Comparison of ENCODE assay signal across 32 mouse cellular contexts in genomic region chr11:4101851-4102250, GRCm38 (mm10). TPM values are rescaled to one million over a fixed set of nuclear protein-coding genes. Genes with fewer than 3 reads are reported as not detected.
DNase-seq lines count a peak whose midpoint lies in the region; ATAC-seq lines count a peak whose summit lies in the region.
"Had no signal": no experiment of that assay in that cellular context is flagged by ENCODE, and none has a peak within 500 bp of the region (broad histone marks: within the 10 kb centered on the region; RNA-seq: fewer than 3 reads in every experiment).

No protein-coding gene starts in this region.

- H3K36me3 ChIP-seq in neural tube, embryonic 13.5 days, result peaks cover 8% of the 10 kb centered on the region; the same call in 1 of the 2 replicates
- no peaks in the 10 kb centered on the region for H3K36me3 ChIP-seq in forebrain, embryonic 16.5 days (ENCODE audit: control insufficient read depth, insufficient read depth)
- no peaks in the 10 kb centered on the region; the same call in none of the 2 replicates for H3K36me3 ChIP-seq in hindbrain, embryonic 13.5 days
- H3K36me3 ChIP-seq: forebrain, embryonic 12.5 days; heart, embryonic 15.5 days; hindbrain, embryonic 15.5 days; intestine, embryonic 15.5 days; limb, embryonic 10.5 days; lung, embryonic 15.5 days; stomach, embryonic 15.5 days had no signal

- peak; percentile 11 for DNase-seq in adrenal gland, postnatal 10 days
- no peak for DNase-seq in adrenal gland, postnatal 4 days (ENCODE audit: low spot score in 2 of 2)
- DNase-seq in neural tube, embryonic 10.5 days (ENCODE audit: extremely low spot score, low spot score), result no peak
- DNase-seq: cerebellum, adult 8-10 months; gastrocnemius, postnatal 36 days; heart, postnatal 4 days; kidney, postnatal 36 days; liver; lung, postnatal 36 days; midbrain, embryonic 14.5 days; right cerebral cortex, adult 18-20 months; thymus, adult 2 months; thymus, postnatal 4 days had no signal

- H3K27me3 ChIP-seq in neural tube, embryonic 13.5 days, result no peaks in the 10 kb centered on the region
- H3K27me3 ChIP-seq in forebrain, embryonic 16.5 days (replicated peaks; ENCODE audit: control insufficient read depth, insufficient read depth, low read length), result no peaks in the 10 kb centered on the region
- no peaks in the 10 kb centered on the region for H3K27me3 ChIP-seq in hindbrain, embryonic 13.5 days
- H3K27me3 ChIP-seq: CH12.LX; forebrain, embryonic 12.5 days; heart, embryonic 15.5 days; hindbrain, embryonic 15.5 days; intestine, embryonic 15.5 days; liver, embryonic 15.5 days; lung, embryonic 15.5 days; stomach, embryonic 15.5 days had no signal

- peak overlapping the region; percentile 12; the same call in 1 of the 2 replicates for H3K9ac ChIP-seq in neural tube, embryonic 13.5 days
- no peak overlapping the region for H3K9ac ChIP-seq in forebrain, embryonic 16.5 days (replicated peaks; ENCODE audit: low read depth, low read length)
- H3K9ac ChIP-seq in hindbrain, embryonic 13.5 days, result no peak overlapping the region
- H3K9ac ChIP-seq: forebrain, embryonic 12.5 days; heart, embryonic 15.5 days; hindbrain, embryonic 15.5 days; intestine, embryonic 15.5 days; liver, embryonic 15.5 days; lung, embryonic 15.5 days; stomach, embryonic 15.5 days had no signal

- WGBS in neural tube, embryonic 13.5 days, result 89% methylated on average over 5 of the region's 5 CpGs
- WGBS in forebrain, embryonic 16.5 days, result 86% methylated on average over 5 of the region's 5 CpGs
- 87% methylated on average over 5 of the region's 5 CpGs for WGBS in hindbrain, embryonic 13.5 days

- no peak overlapping the region for H3K4me3 ChIP-seq in neural tube, embryonic 13.5 days
- no peak overlapping the region for H3K4me3 ChIP-seq in forebrain, embryonic 16.5 days (replicated peaks; ENCODE audit: low read length)
- no peak overlapping the region for H3K4me3 ChIP-seq in hindbrain, embryonic 13.5 days
- H3K4me3 ChIP-seq: forebrain, embryonic 12.5 days; heart, embryonic 15.5 days; hindbrain, embryonic 15.5 days; intestine, embryonic 15.5 days; limb, embryonic 10.5 days; liver, embryonic 15.5 days; lung, embryonic 15.5 days; stomach, embryonic 15.5 days had no signal

- no peak overlapping the region for H3K27ac ChIP-seq in neural tube, embryonic 13.5 days (replicated peaks)
- no peak overlapping the region for H3K27ac ChIP-seq in forebrain, embryonic 16.5 days (ENCODE audit: low read length)
- H3K27ac ChIP-seq in hindbrain, embryonic 13.5 days, result no peak overlapping the region
- H3K27ac ChIP-seq: forebrain, embryonic 12.5 days; heart, embryonic 15.5 days; hindbrain, embryonic 15.5 days; intestine, embryonic 15.5 days; limb, embryonic 10.5 days; liver, embryonic 15.5 days; lung, embryonic 15.5 days; stomach, embryonic 15.5 days had no signal

- no peaks in the 10 kb centered on the region for H3K9me3 ChIP-seq in neural tube, embryonic 13.5 days
- no peaks in the 10 kb centered on the region for H3K9me3 ChIP-seq in forebrain, embryonic 16.5 days (ENCODE audit: control insufficient read depth, low read length)
- no peaks in the 10 kb centered on the region for H3K9me3 ChIP-seq in hindbrain, embryonic 13.5 days
- H3K9me3 ChIP-seq: forebrain, embryonic 12.5 days; G1E; heart, embryonic 15.5 days; hindbrain, embryonic 15.5 days; intestine, embryonic 15.5 days; limb, embryonic 10.5 days; liver, embryonic 15.5 days; lung, embryonic 15.5 days; stomach, embryonic 15.5 days had no signal

- no peak overlapping the region for H3K4me2 ChIP-seq in neural tube, embryonic 13.5 days
- H3K4me2 ChIP-seq in forebrain, embryonic 16.5 days (ENCODE audit: low read length), result no peak overlapping the region
- no peak overlapping the region for H3K4me2 ChIP-seq in hindbrain, embryonic 13.5 days
- H3K4me2 ChIP-seq: forebrain, embryonic 12.5 days; heart, embryonic 15.5 days; hindbrain, embryonic 15.5 days; intestine, embryonic 15.5 days; liver, embryonic 15.5 days; lung, embryonic 15.5 days; stomach, embryonic 15.5 days had no signal

- no peak for ATAC-seq in neural tube, embryonic 13.5 days (ENCODE audit: low read depth)
- 0 out of 2 replicates have a peak, but pooled peaks have one; percentile 34 for ATAC-seq in common myeloid progenitor, adult 5-6 weeks (replicated peaks; ENCODE audit: low read depth, poor library complexity, severe bottlenecking)
- ATAC-seq in cerebellum, adult (ENCODE audit: insufficient number of reproducible peaks, low FRiP score, low TSS enrichment), result no peak
- no peak for ATAC-seq in forebrain, embryonic 16.5 days
- ATAC-seq in hindbrain, embryonic 13.5 days (ENCODE audit: low FRiP score), result no peak
- ATAC-seq: intestine, embryonic 15.5 days had no signal

- H3K4me1 ChIP-seq in neural tube, embryonic 13.5 days (replicated peaks), result peaks cover 11% of the 10 kb centered on the region
- peaks cover 6% of the 10 kb centered on the region for H3K4me1 ChIP-seq in forebrain, embryonic 16.5 days (replicated peaks; ENCODE audit: control insufficient read depth, insufficient read depth, low read length)
- peaks cover 11% of the 10 kb centered on the region for H3K4me1 ChIP-seq in hindbrain, embryonic 13.5 days (replicated peaks)

RNA-seq across cellular contexts. Expression of gene Mtfp1, which starts 6.6 kb away (rescaled TPM):
- 10 to 100 TPM; 24.4 to 34.6 TPM for total RNA-seq in adrenal gland, postnatal 10 days (2021)
- 10 to 100 TPM; 17.3 to 17.7 TPM for total RNA-seq in adrenal gland, postnatal 4 days (2021)
- 5.4 and 6.0 TPM in 2 replicates for polyA plus RNA-seq in neural tube, embryonic 13.5 days (2015; fragmentation: Nextera tagmentation; extraction: Ambion mirVana)
- total RNA-seq in common myeloid progenitor, adult 5-6 weeks (2017), result 10.7 and 16.0 TPM in 2 replicates
- 8.8 and 10.3 TPM in 2 replicates for polyA plus RNA-seq in forebrain, embryonic 16.5 days (2015; fragmentation: Nextera tagmentation; extraction: Ambion mirVana)
- 5.7 and 6.2 TPM in 2 replicates for polyA plus RNA-seq in hindbrain, embryonic 13.5 days (2015; fragmentation: Nextera tagmentation; extraction: Ambion mirVana)

RNA-seq across cellular contexts. Expression of gene Sec14l2, which starts 21.4 kb away (rescaled TPM):
- total RNA-seq in adrenal gland, postnatal 10 days (2021), result 10 to 100 TPM; 16.4 to 33.8 TPM
- 10 to 100 TPM in 1 of 2 experiments, 1 to 10 TPM in 1; 4.4 to 15.0 TPM for total RNA-seq in adrenal gland, postnatal 4 days (2021)
- polyA plus RNA-seq in neural tube, embryonic 13.5 days (2015; fragmentation: Nextera tagmentation; extraction: Ambion mirVana), result 3.8 and 4.1 TPM in 2 replicates
- total RNA-seq in common myeloid progenitor, adult 5-6 weeks (2017), result 2.1 and 3.7 TPM in 2 replicates
- polyA plus RNA-seq in forebrain, embryonic 16.5 days (2015; fragmentation: Nextera tagmentation; extraction: Ambion mirVana), result 1.6 and 1.7 TPM in 2 replicates
- polyA plus RNA-seq in hindbrain, embryonic 13.5 days (2015; fragmentation: Nextera tagmentation; extraction: Ambion mirVana), result 2.3 and 3.4 TPM in 2 replicates

RNA-seq across cellular contexts. Expression of gene Rnf215, which starts 33.2 kb away (rescaled TPM):
- 10 to 100 TPM; 16.7 to 21.2 TPM for total RNA-seq in adrenal gland, postnatal 10 days (2021)
- 10 to 100 TPM; 32.0 to 34.8 TPM for total RNA-seq in adrenal gland, postnatal 4 days (2021)
- polyA plus RNA-seq in neural tube, embryonic 13.5 days (2015; fragmentation: Nextera tagmentation; extraction: Ambion mirVana), result 40.5 and 43.7 TPM in 2 replicates
- 8.7 and 11.5 TPM in 2 replicates for total RNA-seq in common myeloid progenitor, adult 5-6 weeks (2017)
- polyA plus RNA-seq in forebrain, embryonic 16.5 days (2015; fragmentation: Nextera tagmentation; extraction: Ambion mirVana), result 51.7 and 52.6 TPM in 2 replicates
- 42.9 and 44.0 TPM in 2 replicates for polyA plus RNA-seq in hindbrain, embryonic 13.5 days (2015; fragmentation: Nextera tagmentation; extraction: Ambion mirVana)

RNA-seq across cellular contexts. Expression of gene Sec14l3, which starts 37.2 kb away (rescaled TPM):
- under 1 TPM; 0.27 to 0.36 TPM for total RNA-seq in adrenal gland, postnatal 10 days (2021)
- under 1 TPM; 0.51 to 0.59 TPM for total RNA-seq in adrenal gland, postnatal 4 days (2021)
- 0.25 TPM in 1 of 2 replicates, not detected in the other for polyA plus RNA-seq in neural tube, embryonic 13.5 days (2015; fragmentation: Nextera tagmentation; extraction: Ambion mirVana)
- total RNA-seq in common myeloid progenitor, adult 5-6 weeks (2017), result not detected in 2 replicates
- polyA plus RNA-seq in forebrain, embryonic 16.5 days (2015; fragmentation: Nextera tagmentation; extraction: Ambion mirVana), result 1.2 and 2.8 TPM in 2 replicates
- 0.08 and 0.35 TPM in 2 replicates for polyA plus RNA-seq in hindbrain, embryonic 13.5 days (2015; fragmentation: Nextera tagmentation; extraction: Ambion mirVana)
- total RNA-seq: CH12.LX; gastrocnemius, adult 18-20 months; gastrocnemius, postnatal 36 days; heart, postnatal 4 days; megakaryocyte-erythroid progenitor cell, adult 5-6 weeks had no signal
- polyA plus RNA-seq: embryonic facial prominence, embryonic 11.5 days; G1E; intestine, embryonic 15.5 days; kidney, embryonic 14.5 days; limb, embryonic 10.5 days; liver, embryonic 15.5 days had no signal

RNA-seq across cellular contexts. Expression of gene Ccdc157, which starts 58.2 kb away (rescaled TPM):
- total RNA-seq in adrenal gland, postnatal 10 days (2021), result 1 to 10 TPM; 8.7 to 9.0 TPM
- 10 to 100 TPM; 13.8 to 18.6 TPM for total RNA-seq in adrenal gland, postnatal 4 days (2021)
- 7.6 and 7.9 TPM in 2 replicates for polyA plus RNA-seq in neural tube, embryonic 13.5 days (2015; fragmentation: Nextera tagmentation; extraction: Ambion mirVana)
- 2.1 TPM in 2 replicates for total RNA-seq in common myeloid progenitor, adult 5-6 weeks (2017)
- 6.7 and 8.0 TPM in 2 replicates for polyA plus RNA-seq in forebrain, embryonic 16.5 days (2015; fragmentation: Nextera tagmentation; extraction: Ambion mirVana)
- 7.2 and 8.1 TPM in 2 replicates for polyA plus RNA-seq in hindbrain, embryonic 13.5 days (2015; fragmentation: Nextera tagmentation; extraction: Ambion mirVana)
